Mouse (Mus musculus): Measurements from ENCODE around the gene Wdr25. TPM values are rescaled to one million over a fixed set of nuclear protein-coding genes. Genes with fewer than 3 reads are reported as not detected.

Gene Wdr25
- polyA plus RNA-seq, 1 experiment from 2014 or later = 5.8 TPM

GRCm38 (mm10) chr12:108936834-108937233 is 43.4 kb downstream of the Wdr25 start:
- Histone ChIP-seq H3K4me3 (no peak overlapping the region), H3K4me2 (no peak overlapping the region), H3K27me3 (replicated peaks) (no peaks in the 10 kb centered on the region), H3K4me1 (replicated peaks) (peaks cover 9% of the 10 kb centered on the region), H3K27ac (ENCODE audit: poor library complexity, severe bottlenecking) (no peak overlapping the region), H3K36me3 (no peaks in the 10 kb centered on the region), H3K9me3 (replicated peaks) (no peaks in the 10 kb centered on the region), H3K9ac (no peak overlapping the region)
- no peak for ATAC-seq (ENCODE audit: insufficient number of reproducible peaks, low FRiP score)
- WGBS = 59% methylated on average over 6 of the region's 6 CpGs

GRCm38 (mm10) chr12:108937506-108937905 is 44.1 kb downstream of the Wdr25 start:
- no peak overlapping the region for H3K27ac ChIP-seq (ENCODE audit: poor library complexity, severe bottlenecking)
- WGBS = 82% methylated on average over 4 of the region's 4 CpGs
- no peak for ATAC-seq (ENCODE audit: insufficient number of reproducible peaks, low FRiP score)
- H3K4me2 ChIP-seq = no peak overlapping the region
- peaks cover 9% of the 10 kb centered on the region for H3K4me1 ChIP-seq (replicated peaks)
- H3K36me3 ChIP-seq = no peaks in the 10 kb centered on the region
- H3K9me3 ChIP-seq (replicated peaks) = no peaks in the 10 kb centered on the region
- H3K9ac ChIP-seq = no peak overlapping the region
- H3K27me3 ChIP-seq (replicated peaks) = no peaks in the 10 kb centered on the region
- H3K4me3 ChIP-seq = no peak overlapping the region

- no peaks in the 10 kb centered on the region for H3K36me3 ChIP-seq
- no peaks in the 10 kb centered on the region for H3K9me3 ChIP-seq (replicated peaks)
- H3K27ac ChIP-seq (ENCODE audit: poor library complexity, severe bottlenecking) = no peak overlapping the region
- H3K27me3 ChIP-seq (replicated peaks) = no peaks in the 10 kb centered on the region
- 73% methylated on average over 5 of the region's 5 CpGs for WGBS
- H3K4me2 ChIP-seq = no peak overlapping the region
- H3K9ac ChIP-seq = no peak overlapping the region
- ATAC-seq (ENCODE audit: insufficient number of reproducible peaks, low FRiP score) = no peak
- no peak overlapping the region for H3K4me3 ChIP-seq
- H3K4me1 ChIP-seq (replicated peaks) = peaks cover 9% of the 10 kb centered on the region
Measured at GRCm38 (mm10) chr12:108938844-108939243, 45.4 kb downstream of the Wdr25 start.

GRCm38 (mm10) chr12:108939317-108939716 is 45.9 kb downstream of the Wdr25 start:
- H3K27me3 ChIP-seq (replicated peaks) = no peaks in the 10 kb centered on the region
- WGBS = 79% methylated on average over 9 of the region's 9 CpGs
- no peak overlapping the region for H3K27ac ChIP-seq (ENCODE audit: poor library complexity, severe bottlenecking)
- no peak overlapping the region for H3K9ac ChIP-seq
- no peaks in the 10 kb centered on the region for H3K9me3 ChIP-seq (replicated peaks)
- no peak overlapping the region for H3K4me2 ChIP-seq
- peaks cover 9% of the 10 kb centered on the region for H3K4me1 ChIP-seq (replicated peaks)
- H3K36me3 ChIP-seq = no peaks in the 10 kb centered on the region
- no peak for ATAC-seq (ENCODE audit: insufficient number of reproducible peaks, low FRiP score)
- H3K4me3 ChIP-seq = no peak overlapping the region

- no peaks in the 10 kb centered on the region for H3K36me3 ChIP-seq
- H3K27me3 ChIP-seq (replicated peaks) = no peaks in the 10 kb centered on the region
- no peaks in the 10 kb centered on the region for H3K9me3 ChIP-seq (replicated peaks)
- H3K27ac ChIP-seq (ENCODE audit: poor library complexity, severe bottlenecking) = no peak overlapping the region
- no peak overlapping the region for H3K4me2 ChIP-seq
- H3K9ac ChIP-seq = no peak overlapping the region
- WGBS = 24% methylated on average over 1 of the region's 1 CpGs
- ATAC-seq (ENCODE audit: insufficient number of reproducible peaks, low FRiP score) = no peak
- H3K4me1 ChIP-seq (replicated peaks) = peaks cover 9% of the 10 kb centered on the region
- H3K4me3 ChIP-seq = no peak overlapping the region
Measured at GRCm38 (mm10) chr12:108940255-108940654, 46.8 kb downstream of the Wdr25 start.

GRCm38 (mm10) chr12:108941282-108941681 is 47.9 kb downstream of the Wdr25 start:
- Histone ChIP-seq H3K36me3 (no peaks in the 10 kb centered on the region), H3K4me1 (replicated peaks) (peaks cover 6% of the 10 kb centered on the region), H3K4me3 (no peak overlapping the region), H3K27me3 (replicated peaks) (no peaks in the 10 kb centered on the region), H3K4me2 (no peak overlapping the region), H3K9me3 (replicated peaks) (no peaks in the 10 kb centered on the region), H3K9ac (no peak overlapping the region), H3K27ac (ENCODE audit: poor library complexity, severe bottlenecking) (no peak overlapping the region)
- WGBS = 59% methylated on average over 2 of the region's 2 CpGs
- ATAC-seq (ENCODE audit: insufficient number of reproducible peaks, low FRiP score) = no peak

GRCm38 (mm10) chr12:108942203-108942923 is 48.9 kb downstream of the Wdr25 start:
- Histone ChIP-seq H3K4me3 (no peak overlapping the region), H3K4me1 (replicated peaks) (no peaks in the 10 kb centered on the region), H3K4me2 (no peak overlapping the region), H3K27ac (ENCODE audit: poor library complexity, severe bottlenecking) (no peak overlapping the region), H3K9me3 (replicated peaks) (no peaks in the 10 kb centered on the region), H3K36me3 (no peaks in the 10 kb centered on the region), H3K9ac (no peak overlapping the region), H3K27me3 (replicated peaks) (no peaks in the 10 kb centered on the region)
- WGBS = 82% methylated on average over 14 of the region's 14 CpGs
- ATAC-seq (ENCODE audit: insufficient number of reproducible peaks, low FRiP score) = no peak

GRCm38 (mm10) chr12:108953011-108953550 is 59.6 kb downstream of the Wdr25 start:
- Histone ChIP-seq H3K4me2 (no peak overlapping the region), H3K4me3 (no peak overlapping the region), H3K27ac (ENCODE audit: poor library complexity, severe bottlenecking) (no peak overlapping the region), H3K27me3 (replicated peaks) (no peaks in the 10 kb centered on the region; the same call in 1 of the 2 replicates), H3K36me3 (no peaks in the 10 kb centered on the region), H3K9me3 (replicated peaks) (no peaks in the 10 kb centered on the region), H3K4me1 (replicated peaks) (no peaks in the 10 kb centered on the region; the same call in 1 of the 2 replicates), H3K9ac (no peak overlapping the region)
- ATAC-seq (ENCODE audit: insufficient number of reproducible peaks, low FRiP score) = no peak
- 76% methylated on average over 9 of the region's 9 CpGs for WGBS

- Histone ChIP-seq H3K4me1 (replicated peaks) (peaks cover 1% of the 10 kb centered on the region), H3K36me3 (no peaks in the 10 kb centered on the region), H3K27me3 (replicated peaks) (no peaks in the 10 kb centered on the region; the same call in 1 of the 2 replicates), H3K9ac (no peak overlapping the region), H3K27ac (ENCODE audit: poor library complexity, severe bottlenecking) (no peak overlapping the region), H3K4me3 (no peak overlapping the region), H3K4me2 (no peak overlapping the region), H3K9me3 (replicated peaks) (no peaks in the 10 kb centered on the region)
- ATAC-seq (ENCODE audit: insufficient number of reproducible peaks, low FRiP score) = no peak
- 25% methylated on average over 6 of the region's 6 CpGs for WGBS
Measured at GRCm38 (mm10) chr12:108953838-108954237, 60.4 kb downstream of the Wdr25 start.

- Histone ChIP-seq H3K4me1 (replicated peaks) (peaks cover 5% of the 10 kb centered on the region), H3K9ac (no peak overlapping the region), H3K9me3 (replicated peaks) (no peaks in the 10 kb centered on the region), H3K4me3 (no peak overlapping the region), H3K27me3 (replicated peaks) (no peaks in the 10 kb centered on the region; the same call in 1 of the 2 replicates), H3K27ac (ENCODE audit: poor library complexity, severe bottlenecking) (no peak overlapping the region), H3K4me2 (no peak overlapping the region), H3K36me3 (no peaks in the 10 kb centered on the region)
- no peak for ATAC-seq (ENCODE audit: insufficient number of reproducible peaks, low FRiP score)
- WGBS = 64% methylated on average over 2 of the region's 2 CpGs
Measured at GRCm38 (mm10) chr12:108954456-108954855, 61.0 kb downstream of the Wdr25 start.

- ATAC-seq (ENCODE audit: insufficient number of reproducible peaks, low FRiP score) = no peak
- Histone ChIP-seq H3K9ac (no peak overlapping the region), H3K27ac (ENCODE audit: poor library complexity, severe bottlenecking) (no peak overlapping the region), H3K4me3 (no peak overlapping the region), H3K36me3 (no peaks in the 10 kb centered on the region), H3K27me3 (replicated peaks) (peaks cover 18% of the 10 kb centered on the region), H3K9me3 (replicated peaks) (no peaks in the 10 kb centered on the region), H3K4me2 (no peak overlapping the region), H3K4me1 (replicated peaks) (peaks cover 18% of the 10 kb centered on the region)
- WGBS = 81% methylated on average over 7 of the region's 7 CpGs
Measured at GRCm38 (mm10) chr12:108958483-108958882, 65.1 kb downstream of the Wdr25 start.

All from heart, embryonic 12.5 days (tissue).